Mouse (Mus musculus): ENCODE data around the gene Lamb3.
"Not testable (repeated sequence)": the region's sequence is repeated elsewhere in the genome, so short reads cannot be mapped to it uniquely, and the experiment has no call there.

Lamb3 gene

GRCm38 (mm10) chr1:193244235-193244634, 36.7 kb downstream of the Lamb3 start:
- DNase-seq (ENCODE audit: low read depth): no peak

- no peak for DNase-seq (ENCODE audit: low read depth)
Observed at GRCm38 (mm10) chr1:193250026-193250425, 42.5 kb downstream of the Lamb3 start.

GRCm38 (mm10) chr1:193251386-193251785, 43.9 kb downstream of the Lamb3 start:
- DNase-seq (ENCODE audit: low read depth): no peak

- no peak for DNase-seq (ENCODE audit: low read depth)
Observed at GRCm38 (mm10) chr1:193252616-193253015, 45.1 kb downstream of the Lamb3 start.

GRCm38 (mm10) chr1:193253895-193254294, 46.4 kb downstream of the Lamb3 start:
- DNase-seq (ENCODE audit: low read depth): not testable (repeated sequence)

- no peak for DNase-seq (ENCODE audit: low read depth)
Observed at GRCm38 (mm10) chr1:193255032-193255431, 47.5 kb downstream of the Lamb3 start.

GRCm38 (mm10) chr1:193255488-193256288, 48.2 kb downstream of the Lamb3 start:
- peak; percentile 77 for DNase-seq (ENCODE audit: low read depth)

- no peak for DNase-seq (ENCODE audit: low read depth)
Observed at GRCm38 (mm10) chr1:193256289-193256577, 48.7 kb downstream of the Lamb3 start.

- DNase-seq (ENCODE audit: low read depth): no peak
Observed at GRCm38 (mm10) chr1:193256621-193257098, 49.2 kb downstream of the Lamb3 start.

GRCm38 (mm10) chr1:193259559-193259958, 52.1 kb downstream of the Lamb3 start:
- no peak for DNase-seq (ENCODE audit: low read depth)

- no peak for DNase-seq (ENCODE audit: low read depth)
Observed at GRCm38 (mm10) chr1:193261897-193262548, 54.5 kb downstream of the Lamb3 start.

- peak; percentile 45 for DNase-seq (ENCODE audit: low read depth)
Observed at GRCm38 (mm10) chr1:193263026-193263907, 55.8 kb downstream of the Lamb3 start.

GRCm38 (mm10) chr1:193263955-193264598, 56.6 kb downstream of the Lamb3 start, which contains the start of gene Hsd11b1:
TSS of gene Hsd11b1 (minus strand) at chr1:193264075.
- DNase-seq (ENCODE audit: low read depth): peak; percentile 90

- no peak for DNase-seq (ENCODE audit: low read depth)
Observed at GRCm38 (mm10) chr1:193265734-193266133, 58.2 kb downstream of the Lamb3 start.

GRCm38 (mm10) chr1:193270965-193271763, 63.7 kb downstream of the Lamb3 start:
- DNase-seq (ENCODE audit: low read depth): no peak

- no peak for DNase-seq (ENCODE audit: low read depth)
Observed at GRCm38 (mm10) chr1:193272137-193272915, 64.8 kb downstream of the Lamb3 start.

- peak; percentile 71 for DNase-seq (ENCODE audit: low read depth)
Observed at GRCm38 (mm10) chr1:193272916-193273601, 65.6 kb downstream of the Lamb3 start, which contains the start of gene G0s2. TSS of gene G0s2 (minus strand) at chr1:193273217.

- DNase-seq (ENCODE audit: low read depth): no peak
Observed at GRCm38 (mm10) chr1:193274407-193275071, 67.0 kb downstream of the Lamb3 start.
